Mouse (Mus musculus): ENCODE measurements around the gene Coro2a.

- no peak for TF ChIP-seq CTCF (IDR thresholded peaks at IDR 0.05; ENCODE audit: extremely low read depth, insufficient read length, insufficient replicate concordance, low read depth, low read length)
- TF ChIP-seq POLR2A (IDR thresholded peaks at IDR 0.05; ENCODE audit: low read depth, low read length) = no peak
Observed at GRCm38 (mm10) chr4:46564247-46564646, 37.8 kb downstream of the Coro2a start.

Data from small intestine, adult 2 months (tissue).